Mouse (Mus musculus) spleen, postnatal 10 days (tissue): ENCODE data around the gene Fetub.

Experiments used
- DNase-seq, 2 experiments: peaks; one replicate each; pipeline ENCODE4 v3.0.0; 2021 to 2022; ENCODE audit warnings: low spot score in 2 of 2

The Fetub gene

DNA sequence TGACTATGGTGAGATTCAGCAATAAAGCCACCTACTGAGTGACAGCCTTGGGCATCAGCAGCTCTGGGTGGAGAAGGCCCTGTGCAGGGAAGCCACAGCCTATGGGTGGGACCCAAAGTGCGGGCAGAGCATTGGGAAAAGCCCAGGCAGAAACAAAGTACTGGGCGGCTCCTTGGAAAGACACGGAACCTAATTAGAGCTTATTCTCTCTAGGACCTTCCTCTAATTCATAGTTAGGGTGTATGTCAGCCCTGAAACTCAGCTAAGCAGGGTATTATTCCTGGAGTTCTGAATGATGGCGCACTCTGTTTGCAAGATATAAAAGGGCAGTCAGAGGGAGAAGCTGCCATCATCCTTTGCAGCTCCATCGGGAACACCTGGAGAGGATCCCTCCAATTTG lies at the start of gene Fetub:
Gene Fetub (plus strand): TSS at position 301 of the 400 bp plus-strand sequence.
- DNase-seq = no peak

DNA sequence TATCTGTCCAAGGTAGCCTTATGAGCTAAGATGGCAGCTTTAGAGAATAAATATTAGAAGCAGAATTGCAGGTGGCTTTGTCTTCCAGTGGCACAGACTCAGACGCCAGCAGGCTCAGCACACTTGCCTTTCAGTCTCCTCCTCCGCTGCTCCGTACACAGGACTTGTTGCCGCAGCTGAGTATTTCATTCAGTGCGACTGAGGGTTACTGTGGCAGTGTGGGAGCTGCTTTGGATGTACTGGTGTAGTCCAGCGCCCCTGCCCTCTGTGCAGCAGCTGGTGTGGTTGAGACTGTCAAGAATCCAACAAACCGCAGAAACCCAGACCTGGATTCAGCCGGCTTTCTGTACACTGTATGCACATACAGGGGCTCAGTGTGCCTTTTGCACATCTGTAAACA lies 45.7 kb upstream of the Fetub start:
- DNase-seq = no peak

DNA sequence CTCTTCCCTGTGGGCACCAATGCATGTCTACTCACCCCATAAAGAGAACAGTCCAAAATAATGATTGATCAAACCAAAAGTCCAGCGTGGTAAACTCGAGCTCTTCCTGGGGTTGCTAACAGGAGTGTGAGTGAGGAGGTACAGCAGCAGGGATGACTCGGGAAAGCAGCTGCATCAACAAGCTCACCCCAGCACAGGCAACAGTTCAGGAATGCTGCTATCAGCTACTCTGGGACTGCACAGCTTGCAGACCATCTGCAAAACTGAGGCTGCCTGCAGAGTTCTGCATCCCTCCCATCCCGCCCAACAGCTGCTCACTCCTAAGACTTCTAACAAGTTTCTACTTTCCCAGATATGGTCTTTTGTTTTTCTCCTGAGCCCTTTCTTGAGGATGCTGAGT lies 44.8 kb upstream of the Fetub start:
- DNase-seq = no peak

DNA sequence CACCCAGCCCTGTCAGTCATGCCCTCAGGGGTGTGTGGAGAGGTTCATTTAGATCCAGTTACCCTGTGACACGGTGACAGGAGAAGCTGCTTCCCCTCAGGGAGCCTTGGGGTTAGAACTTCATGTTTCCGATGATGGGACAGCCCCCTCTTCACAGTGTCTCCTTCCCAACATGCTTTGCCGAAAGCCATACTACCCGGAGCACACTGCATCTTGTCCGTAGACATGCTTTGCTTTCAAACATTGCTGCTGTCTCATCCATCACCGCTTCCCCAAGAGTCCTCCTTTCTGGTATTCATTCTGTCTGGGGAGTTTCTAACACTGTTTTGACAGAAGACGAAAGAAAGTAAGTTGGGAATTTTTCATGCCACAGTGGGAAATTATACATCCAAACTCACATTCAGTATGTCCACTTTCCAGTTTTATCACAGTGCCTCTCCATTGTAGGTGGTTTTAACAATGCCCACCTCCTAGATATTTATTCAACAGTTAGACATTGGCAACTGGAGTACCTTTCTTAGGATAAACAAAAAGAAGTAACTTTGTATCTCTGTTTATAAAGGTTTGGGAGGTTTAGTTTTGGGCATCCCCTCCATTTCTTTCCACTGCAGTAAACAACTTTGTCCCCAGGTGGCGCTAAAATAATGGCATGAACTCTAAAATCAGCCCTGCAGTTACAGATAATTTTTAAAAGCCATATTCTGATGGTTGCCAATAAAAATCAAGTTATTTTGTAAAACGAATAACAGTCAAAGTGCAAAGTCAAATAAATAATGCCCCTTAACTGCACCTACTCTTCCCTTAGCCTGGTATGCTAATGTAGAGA lies 41.7 kb upstream of the Fetub start:
- DNase-seq = peak; percentile 15 to 61

DNA sequence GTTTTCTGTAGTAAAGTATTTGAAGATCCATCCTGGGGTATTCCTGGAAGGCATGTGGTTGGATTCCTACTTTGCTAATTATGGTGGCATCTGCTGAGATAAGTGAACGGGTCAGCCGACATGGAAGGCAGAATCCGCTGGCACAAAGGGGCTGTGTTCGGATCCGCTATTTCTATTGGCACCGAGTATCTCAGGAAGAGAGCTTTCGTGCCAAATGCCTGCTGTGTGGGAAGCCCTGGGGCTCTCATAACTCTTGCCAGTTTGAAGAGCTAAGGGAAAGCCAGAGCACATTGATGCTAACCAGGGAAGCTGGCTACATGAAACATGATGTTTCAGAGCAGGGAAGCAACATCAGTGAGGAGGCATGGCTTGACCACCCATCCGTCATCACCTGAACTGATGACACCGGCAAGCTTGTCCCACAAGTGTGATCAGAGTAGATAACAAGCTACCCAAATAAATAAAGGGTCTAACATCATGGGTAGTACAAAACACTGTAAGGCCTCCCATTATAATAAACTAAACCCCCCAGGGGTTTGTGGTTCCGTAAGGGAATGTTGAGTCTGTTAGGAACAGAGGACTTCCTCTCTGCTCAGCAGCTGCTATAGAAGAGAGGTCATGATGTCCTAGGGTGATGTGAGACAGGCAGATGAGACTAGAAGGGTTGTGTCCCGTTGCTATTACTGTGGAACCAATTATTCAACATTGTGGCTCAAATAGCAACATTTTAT lies 40.3 kb upstream of the Fetub start:
- no peak for DNase-seq

DNA sequence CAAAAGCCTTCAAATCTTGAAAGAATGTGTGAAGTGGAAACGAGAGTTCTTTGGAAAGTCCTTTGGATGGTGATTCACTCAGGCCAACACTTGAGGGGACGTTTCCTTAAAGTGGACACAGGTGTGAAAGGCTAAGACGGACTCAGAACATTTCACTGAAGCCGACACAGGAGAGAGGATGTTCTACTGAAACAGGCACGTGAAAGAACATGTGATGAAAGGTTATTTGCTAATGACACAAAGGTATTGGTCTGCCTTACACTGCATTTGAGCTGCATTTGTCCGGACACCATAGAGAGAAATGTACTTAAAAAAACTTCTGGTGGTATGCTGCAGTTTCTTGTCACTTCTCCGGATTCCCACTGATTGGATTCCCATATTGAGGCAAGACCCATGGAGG lies 39.4 kb upstream of the Fetub start:
- no peak for DNase-seq

DNA sequence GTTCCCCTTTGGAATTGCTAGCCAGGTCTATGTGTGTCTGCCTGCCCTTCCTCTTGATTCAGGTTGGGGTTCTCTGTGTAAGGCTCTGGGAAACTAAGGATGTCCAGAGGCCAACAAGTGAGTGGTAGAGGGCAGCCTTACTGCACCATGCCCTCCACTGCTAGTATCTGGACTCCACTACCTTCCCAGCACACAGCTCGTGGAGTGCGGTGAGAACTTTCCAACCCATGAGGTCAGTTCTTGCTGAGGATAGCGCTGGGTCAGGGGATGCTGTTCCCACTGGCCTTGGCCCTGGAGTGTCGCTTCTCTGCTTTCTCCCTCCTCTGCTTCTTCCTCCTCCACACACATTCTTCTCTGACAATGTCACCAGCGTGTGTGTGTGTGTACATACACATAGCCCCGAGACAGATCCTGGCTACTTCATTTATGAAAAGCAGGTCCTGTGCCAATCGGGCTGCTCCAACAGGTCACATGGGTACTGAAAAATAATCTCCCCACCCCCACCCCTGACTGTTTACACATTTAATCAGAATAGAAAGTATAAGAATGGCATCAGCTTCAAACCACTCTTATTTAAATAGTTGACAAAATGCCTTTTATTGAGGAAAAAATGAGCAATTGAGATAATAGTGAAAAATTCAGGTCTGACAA lies 38.1 kb upstream of the Fetub start:
- DNase-seq = no peak

DNA sequence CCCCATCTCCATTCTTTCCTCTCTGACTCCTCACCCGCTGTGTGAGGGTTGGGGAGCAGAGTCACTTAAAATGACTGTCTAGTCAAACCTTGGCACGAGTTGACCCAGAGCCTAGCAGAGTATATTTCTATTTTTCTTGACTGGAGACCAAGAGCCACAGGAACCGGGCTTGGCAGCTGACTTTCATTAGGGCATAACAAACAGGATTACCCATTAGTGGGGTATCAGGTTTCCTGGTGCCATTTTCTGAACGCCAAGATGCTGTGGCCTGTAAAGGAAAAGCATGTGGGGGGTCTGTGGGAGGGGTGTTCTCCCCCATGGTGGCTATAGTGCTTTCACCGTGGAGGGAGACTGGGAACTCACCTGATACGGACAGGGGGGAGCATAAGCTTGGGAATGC lies 37.2 kb upstream of the Fetub start:
- no peak for DNase-seq

DNA sequence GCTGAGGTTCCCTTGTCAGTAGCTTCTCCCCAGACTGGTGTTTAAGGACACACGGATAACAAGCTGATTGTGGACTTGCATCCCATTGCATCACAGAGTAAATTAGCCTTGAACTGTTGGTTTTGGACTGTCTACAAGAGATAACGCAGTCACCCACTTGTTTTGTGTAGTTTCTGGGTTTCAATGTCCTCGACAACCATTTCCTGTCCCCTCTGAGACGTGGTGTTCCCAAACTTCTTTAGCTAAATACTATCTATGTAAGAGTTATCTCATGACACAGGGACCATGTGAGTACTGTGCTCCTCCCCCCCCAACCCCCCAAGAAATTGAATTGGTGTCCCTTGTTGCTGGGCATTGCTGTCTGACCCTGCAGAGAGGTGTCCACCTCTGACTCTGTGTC lies 36.6 kb upstream of the Fetub start:
- no peak for DNase-seq

DNA sequence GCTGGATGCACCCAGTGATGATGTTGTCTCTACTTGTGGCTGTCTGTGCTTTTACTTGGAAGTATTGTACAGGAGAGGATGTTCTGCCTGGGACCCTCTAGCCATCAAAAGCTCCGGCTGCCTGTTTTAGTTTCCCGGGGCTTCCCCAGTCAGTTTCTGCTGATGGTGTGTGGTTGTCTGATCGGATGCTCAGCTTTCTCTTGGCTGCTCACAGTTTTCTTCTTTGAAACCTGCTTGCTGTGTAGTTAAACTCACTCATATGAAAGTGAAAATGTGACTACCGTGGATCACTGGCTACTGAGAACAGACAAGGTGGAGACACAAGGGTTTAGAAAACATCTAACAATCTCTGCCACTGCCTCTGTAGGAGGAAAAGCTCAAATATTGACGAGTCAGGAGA lies 34.7 kb upstream of the Fetub start:
- no peak for DNase-seq

DNA sequence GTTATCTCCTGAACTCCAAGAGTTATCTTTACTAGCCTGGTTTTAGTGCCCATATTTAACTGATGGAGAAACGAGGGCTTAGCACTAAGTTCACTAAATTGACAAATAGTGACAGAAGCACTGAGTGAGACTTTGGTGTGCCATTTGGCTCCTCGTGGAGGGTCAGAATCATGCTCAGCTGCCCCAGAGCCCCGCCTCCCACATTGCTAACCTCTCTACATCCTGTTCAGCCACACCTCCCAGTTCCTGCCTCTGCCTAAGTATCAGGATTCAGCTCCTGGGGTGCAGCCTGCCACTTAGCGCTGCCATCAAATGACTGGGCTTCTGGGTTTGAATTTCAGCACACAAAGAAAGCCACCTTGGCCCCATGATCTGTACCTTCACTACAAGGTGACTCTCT lies 32.8 kb upstream of the Fetub start:
- peak in 1 of 2 experiments; percentile 37 for DNase-seq

DNA sequence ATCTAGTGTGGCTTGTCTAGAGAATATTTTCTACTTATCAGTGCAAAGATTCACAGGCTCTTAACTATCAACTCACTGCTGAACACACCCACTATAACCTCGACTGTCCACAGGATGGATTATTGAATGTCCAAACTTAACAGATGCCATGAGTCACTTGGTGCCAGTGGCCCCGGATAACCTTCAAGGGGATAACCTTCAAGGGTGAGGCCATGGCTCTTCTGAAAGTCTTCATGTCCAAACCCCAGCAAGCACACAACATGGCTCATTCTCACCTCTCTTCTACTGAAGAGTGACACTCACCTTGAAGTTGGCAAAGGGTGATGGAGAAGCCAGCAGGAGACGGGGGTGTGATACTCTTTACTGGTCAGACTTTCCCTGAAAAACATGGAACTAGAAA lies 31.4 kb upstream of the Fetub start:
- DNase-seq = no peak

DNA sequence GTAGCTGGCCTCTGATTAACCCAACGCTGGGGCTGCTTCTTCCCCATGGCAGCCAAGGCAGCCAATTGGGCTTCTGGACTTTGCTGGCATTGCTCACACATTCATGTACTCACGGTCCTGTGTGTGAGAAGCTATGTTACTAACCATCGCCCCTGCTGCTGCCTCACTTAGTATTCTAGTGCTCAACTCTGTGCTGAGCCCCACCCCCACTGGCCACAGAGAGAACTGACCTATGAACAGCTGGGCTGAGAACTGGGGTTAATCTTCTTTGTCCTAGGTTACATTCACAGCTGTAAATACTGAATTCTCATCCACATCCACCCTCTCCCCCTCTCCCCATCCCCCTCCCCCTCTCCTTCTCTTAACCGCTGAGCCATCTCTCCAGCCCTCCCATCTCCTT lies 29.3 kb upstream of the Fetub start:
- DNase-seq = no peak

DNA sequence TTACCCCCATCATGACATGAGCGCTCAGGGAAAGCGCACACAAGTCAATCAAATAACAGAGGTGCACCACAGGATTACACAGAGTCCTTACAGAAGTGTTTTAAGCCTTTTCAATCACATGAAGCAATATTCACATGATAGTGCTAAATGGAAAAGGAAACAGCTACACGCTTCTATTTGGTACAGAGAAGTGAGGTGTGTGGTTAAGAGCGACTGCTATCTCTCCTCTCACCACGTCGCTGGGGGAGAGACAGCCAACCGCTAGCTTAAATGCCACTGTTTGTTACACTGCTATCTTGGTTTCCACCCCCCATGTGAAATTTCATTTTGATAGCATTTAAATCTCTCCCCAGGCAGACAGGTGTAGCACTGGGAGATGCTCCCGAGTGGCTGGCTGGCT lies 28.4 kb upstream of the Fetub start:
- no peak for DNase-seq

DNA sequence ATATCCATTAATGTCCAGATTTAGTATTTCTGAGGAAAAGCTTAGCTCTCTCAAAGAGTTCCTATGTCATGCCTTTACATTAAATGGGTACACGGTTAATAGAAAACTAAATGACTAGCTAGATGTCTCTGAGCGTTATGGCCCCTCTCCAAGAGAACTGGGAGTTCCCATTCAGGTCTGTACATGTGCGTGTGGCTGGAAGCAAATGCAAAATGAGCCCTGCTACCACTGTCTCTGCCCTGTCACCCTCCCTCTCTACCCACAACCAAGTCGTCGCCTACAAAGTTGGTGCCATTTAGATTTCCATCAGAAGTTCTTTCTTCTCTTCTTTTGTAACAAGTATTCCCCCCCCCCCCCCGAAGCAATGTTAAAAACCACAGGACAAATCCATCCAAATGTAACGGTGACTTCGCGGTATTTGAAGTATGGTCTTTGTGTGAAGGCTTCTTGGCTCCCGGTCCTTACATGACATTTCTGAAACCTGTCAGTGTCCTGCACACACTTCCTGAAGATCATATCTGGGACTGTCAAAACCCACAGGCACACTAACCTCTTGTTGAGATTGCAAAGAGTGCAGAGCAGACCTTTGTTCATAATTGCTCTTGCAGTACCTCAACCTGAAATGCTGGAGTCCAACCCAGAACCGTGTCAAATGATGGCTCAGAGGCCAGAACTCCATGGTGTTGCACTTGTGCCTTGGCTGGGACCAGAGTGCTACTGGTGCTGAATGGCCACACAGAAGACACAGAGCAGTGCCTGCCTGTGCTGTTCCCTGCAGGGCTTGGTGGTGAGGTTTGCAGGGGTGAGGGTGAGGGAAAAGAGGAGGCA lies 27.2 kb upstream of the Fetub start, which contains the start of gene Ahsg:
Gene Ahsg (plus strand): TSS at position 595 of the 828 bp plus-strand sequence.
- DNase-seq = no peak

DNA sequence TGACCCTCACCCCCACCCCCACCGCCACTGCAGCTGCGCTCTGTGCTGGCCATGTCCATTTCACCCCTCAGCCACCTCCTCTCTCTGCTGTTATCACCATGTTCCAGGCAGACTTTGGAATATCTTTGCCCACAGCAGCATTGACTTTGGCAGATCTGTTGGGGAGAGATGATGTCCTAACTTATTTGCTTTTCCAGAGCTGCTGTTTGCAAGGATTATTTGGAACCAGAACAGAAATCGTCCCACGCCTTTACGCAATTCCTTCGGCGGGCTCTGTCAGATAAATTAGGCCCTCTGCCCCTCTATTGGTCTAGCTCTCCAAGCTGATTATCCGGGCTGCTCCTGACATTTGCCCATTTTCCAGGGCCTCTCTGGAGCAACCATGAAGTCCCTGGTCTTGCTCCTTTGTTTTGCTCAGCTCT lies 26.4 kb upstream of the Fetub start:
- no peak for DNase-seq

DNA sequence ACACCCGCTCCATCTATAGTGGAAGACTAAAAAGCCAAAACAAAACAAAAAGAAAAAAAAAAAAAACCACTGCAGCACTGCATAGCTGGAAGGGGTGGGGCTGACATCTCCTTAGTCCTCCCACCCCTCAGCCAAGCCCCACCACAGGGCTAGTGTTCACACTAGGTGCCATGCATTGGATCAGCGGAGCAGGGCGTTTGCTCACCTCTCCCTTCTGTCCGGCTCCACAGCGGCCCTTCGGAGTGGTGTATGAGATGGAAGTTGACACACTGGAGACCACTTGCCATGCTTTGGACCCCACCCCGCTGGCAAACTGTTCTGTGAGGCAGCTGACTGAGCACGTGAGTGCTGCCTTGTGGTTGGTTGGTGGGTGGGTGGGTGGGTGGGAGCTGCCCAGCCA lies 24.0 kb upstream of the Fetub start:
- DNase-seq = no peak

DNA sequence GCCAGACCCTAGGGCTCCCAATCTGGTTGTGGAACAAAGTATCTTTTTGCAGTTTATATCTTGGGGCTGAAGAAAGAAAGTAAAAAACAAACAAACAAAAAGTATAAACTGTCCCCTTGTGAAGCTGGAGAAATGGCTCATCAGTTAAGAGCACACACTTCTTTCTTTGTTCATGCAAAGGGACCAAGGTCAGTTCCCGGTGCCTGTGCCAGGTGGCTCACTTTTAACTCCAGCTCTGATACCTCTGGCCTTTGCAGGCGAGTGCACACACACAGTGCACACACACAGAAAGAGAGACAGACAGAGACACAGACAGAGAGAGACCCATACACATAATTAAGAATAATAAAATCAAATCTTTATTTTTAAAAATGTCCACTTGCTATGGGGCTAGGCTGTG lies 21.5 kb upstream of the Fetub start:
- DNase-seq = no peak

DNA sequence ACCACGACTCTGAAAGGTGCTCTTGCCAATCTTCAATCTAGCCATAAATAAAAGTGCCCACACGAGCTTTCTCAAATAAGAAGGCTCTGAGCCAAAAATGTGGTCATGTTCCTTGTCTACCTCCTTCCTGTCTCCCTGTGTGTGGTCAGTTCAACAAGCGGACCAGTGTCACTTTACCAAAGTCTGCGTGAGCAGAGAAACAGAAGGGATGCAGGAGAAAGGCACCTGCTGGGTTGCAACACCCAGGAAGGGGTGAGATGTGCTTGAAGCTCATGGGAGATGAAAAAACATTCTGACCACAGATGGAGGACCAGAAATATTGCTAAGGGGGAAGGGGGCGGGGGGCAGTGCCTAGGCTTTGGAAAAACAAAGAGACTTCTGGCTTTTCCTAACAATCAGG lies 18.8 kb upstream of the Fetub start:
- DNase-seq = no peak

DNA sequence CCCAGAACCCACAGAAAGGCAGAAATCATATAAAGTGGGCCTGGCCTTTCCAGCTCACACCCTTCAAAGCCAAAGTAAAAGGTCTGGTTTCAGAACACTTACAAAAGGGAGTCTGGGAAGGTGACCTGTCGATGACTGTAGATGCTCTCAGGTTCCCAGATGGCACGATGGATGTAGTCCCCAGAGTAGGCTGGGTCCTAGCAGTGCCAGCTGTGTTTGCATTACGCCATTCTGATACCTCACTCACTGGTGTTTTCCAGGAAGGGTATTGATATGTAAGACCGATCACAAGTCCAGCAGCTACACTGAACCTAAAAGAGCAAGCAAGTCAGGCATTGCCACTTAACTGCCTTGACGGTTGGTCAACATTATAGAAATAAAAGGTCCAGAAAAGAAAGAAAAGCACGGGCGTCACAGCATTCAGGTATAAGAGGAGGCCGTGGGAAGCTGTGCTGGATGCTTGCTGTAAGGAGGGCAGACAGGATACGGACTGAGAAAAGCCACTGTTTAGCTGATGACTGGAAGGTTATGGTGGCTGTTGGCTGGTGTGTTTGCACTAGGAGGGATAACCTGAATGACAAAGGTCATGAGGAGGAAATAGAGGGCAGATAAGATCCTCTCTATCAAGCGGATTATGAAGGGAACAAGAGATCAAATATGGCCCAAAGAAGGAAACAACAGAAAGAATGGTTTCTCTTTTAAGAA lies 18.1 kb upstream of the Fetub start:
- no peak for DNase-seq

DNA sequence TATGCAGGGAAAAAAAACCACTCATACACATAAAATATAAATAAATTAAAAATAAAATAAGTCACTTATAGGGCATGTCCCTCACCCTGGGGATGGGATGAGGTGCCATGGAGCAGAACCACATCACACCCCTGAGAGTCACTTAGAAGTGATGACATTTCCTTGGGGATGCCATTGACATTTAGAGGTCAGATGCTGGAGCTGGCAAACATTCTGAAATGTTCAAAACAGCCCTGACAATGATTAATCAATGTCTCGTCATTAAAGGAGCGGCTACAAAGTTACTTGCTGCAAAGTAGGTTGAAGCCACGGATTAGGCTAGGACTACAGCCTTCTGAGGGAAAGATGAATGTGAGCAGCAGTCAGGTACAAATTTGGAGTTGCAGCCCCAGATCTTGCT lies 16.8 kb upstream of the Fetub start:
- no peak for DNase-seq
